Mouse (Mus musculus): ENCODE results near the gene Pcif1.

The Pcif1 gene

DNA sequence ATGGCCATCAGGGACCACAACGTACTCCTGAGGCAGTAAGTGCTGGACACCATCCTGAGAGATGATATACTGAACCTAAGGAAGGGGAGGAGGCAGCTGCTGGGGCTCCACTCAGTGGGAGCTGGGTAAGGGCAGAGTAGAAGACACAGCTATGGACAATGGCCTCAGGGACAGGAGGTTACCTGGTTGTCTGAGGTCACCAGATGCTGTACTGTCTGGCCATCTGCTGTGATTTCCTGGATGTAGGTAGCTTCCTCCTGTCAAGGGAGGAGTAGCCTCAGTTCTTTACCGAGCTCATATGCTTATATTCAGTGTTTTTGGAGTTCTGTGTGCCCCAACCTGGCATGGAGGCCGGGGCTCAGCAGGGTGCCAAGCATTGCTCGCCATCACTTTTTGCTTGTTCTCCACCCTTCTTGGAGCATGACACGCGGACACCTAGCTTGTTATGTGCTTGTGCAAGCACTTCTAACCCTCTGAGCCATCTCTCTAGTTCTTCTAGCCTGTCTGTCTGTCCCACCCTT, 13.7 kb downstream of the Pcif1 start:
- DNase-seq (ENCODE audit: low read depth, low spot score) = no peak

DNA sequence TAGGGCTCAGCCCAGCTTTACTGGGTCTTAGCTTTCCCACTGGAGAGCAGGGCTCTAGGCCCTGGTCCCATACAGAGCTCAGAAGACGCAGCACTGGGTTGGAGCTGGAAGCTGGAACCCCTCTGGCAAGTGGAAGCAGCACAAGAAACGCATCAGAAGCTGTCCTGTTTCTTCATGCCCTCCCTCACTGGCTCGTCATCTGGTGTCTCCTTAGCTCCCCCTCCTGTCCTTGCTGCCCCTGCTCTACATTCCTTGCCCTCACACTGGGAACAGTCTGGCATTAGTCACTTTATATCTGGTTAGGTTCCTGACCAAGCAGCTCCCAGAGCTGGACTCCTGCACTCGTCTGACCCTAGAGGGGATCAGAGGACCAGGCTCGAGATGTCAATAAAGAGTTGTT, 14.9 kb downstream of the Pcif1 start:
- no peak for DNase-seq (ENCODE audit: low read depth, low spot score)

DNA sequence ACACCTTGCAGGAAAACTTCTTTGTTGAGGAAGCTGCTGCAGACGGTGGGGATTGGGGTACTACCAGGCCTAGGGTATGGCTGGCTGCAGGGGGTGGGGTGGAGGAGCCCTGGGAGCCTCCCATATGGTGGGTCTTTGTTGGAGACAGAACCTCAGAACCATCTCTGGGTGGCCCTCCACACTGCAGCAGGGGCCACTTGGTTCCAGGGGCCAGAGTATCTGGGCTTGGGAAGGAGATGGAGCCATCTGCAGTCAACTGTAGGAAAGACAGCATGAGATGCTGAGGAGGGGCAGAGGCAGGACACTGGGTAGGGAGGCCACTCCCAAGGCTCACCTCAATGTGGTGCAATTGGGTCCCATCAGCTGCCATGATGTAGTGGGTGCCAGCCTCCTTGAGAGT, 15.5 kb downstream of the Pcif1 start:
- no peak for DNase-seq (ENCODE audit: low read depth, low spot score)

DNA sequence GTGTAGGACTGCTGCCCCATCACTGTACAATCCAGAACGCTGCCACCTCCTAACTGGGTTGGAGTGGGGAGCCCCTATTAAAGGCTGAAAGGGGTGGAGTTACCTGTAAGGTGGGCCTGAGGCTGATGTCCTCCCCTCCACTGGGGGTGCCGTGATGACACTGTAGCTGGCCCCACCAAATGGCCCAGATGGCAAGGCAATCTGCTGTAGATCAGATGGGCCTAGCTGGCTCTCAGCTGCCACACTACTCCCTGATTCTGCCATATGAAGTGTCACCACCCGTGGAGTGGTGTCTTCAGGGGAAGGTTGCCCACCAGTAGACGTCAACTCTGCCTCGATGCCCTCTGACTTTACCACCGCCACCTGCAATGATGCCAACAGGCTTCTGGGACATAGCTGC, 16.8 kb downstream of the Pcif1 start:
- no peak for DNase-seq (ENCODE audit: low read depth, low spot score)

DNA sequence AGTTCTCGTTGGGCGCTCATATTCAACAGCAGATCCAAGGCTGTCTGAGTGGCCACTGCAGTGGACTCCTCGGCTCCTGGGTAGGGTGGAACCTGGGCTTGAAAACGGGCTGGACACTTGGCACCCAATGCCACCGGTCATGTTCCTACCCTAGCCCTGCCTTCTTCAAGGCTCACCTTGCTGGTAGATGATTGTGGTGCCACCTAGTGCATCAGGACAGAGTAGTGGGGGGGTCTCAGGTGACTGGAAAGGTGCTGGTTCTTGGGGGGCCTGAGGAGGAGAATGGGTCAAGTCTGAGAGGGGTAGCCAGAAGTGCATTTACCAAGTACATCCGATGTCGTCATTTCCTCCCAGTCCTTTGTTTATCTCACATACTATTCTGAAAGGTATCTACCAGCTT, 18.9 kb downstream of the Pcif1 start:
- DNase-seq (ENCODE audit: low read depth, low spot score) = no peak

DNA sequence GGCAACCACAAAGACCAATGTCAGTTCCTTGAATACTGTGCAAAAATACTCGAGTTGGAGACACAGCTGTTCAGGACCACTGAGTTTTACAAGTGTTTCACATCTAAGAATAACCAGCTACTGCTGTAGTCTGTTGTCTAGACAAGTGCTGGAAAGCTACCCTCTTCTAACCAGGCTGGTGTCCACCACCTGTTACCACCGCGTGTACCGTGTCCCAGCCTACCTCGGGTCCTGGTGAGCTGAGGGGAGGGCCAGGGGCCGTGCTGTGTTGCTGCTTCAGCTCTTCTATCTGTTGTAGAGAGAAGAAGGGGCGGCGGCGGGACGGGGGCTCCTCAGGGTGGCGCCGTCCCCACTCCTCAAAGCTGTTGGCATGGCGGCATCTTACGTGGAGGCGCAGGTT, 19.9 kb downstream of the Pcif1 start:
- no peak for DNase-seq (ENCODE audit: low read depth, low spot score)

DNA sequence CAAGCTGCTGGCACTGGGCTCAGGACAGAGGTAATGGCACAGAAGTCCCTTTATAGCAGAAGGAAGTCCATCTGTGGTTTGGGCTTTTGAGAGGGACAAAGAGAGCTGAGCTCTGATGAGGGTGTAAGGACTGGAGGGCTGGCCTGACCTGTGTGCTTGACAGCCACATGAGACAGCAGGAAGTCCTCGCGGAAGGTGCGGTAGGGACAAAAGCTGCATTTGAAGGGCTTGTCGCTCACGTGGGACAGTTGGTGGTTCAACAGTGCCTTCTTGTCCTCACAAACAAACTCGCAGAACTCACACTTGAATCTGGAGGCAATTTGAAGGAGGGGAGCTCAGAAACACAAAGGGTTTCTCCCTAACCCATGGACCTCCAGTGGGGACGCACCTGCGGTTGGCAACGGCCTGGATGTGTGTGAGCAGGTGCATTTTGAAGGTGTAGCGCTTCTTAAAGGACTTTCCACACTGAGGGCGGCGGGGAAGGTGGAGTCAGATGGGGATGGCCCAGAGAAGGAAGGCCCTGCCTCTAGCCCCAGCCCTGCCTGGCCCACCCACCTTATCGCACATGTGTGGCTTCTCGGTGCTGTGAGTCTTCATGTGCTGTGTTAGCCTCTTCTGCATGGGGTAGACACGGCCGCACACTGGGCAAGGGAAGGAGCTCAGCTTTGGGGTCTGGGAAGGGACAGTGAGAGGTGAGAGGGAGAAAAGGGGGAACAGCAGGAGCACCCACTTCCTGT, 20.8 kb downstream of the Pcif1 start:
- no peak for DNase-seq (ENCODE audit: low read depth, low spot score)

DNA sequence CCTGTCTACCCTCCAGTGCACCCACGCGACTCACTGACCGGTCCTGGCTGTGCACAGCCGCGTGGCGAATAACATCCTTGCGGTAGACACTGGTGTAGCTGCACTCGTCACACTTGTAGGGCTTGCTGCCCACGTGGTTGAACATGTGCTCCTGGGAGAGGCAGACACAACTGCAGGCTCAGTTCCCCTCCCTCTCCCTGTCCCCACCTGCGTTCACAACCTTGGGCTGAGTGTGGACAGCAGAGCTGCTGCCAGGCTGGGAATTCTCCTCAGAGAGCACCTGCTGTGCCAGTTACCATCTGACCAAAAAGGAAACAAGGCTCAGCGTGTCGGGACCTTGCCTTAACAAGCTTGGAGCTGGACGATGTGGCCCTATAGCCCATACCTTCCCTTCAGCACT, 22.3 kb downstream of the Pcif1 start:
- DNase-seq (ENCODE audit: low read depth, low spot score) = no peak

DNA sequence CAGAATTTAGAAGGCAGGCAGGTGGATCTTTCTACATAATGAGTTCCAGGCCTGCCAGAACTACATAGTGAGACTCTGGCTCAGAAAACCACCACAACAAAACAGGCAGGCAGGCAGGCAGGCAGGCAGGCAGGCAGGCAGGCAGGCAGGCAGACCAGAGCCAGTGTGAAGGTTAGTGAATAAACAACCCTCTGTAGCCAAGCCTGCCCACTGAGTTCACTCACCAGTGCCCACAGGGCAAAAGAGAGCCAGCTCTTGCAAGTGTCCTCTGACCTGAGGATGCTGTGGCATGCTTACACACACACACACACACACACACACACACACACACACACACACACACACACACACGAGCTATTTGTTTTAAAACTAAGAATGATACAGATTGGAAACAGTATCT, 24.4 kb downstream of the Pcif1 start:
- no peak for DNase-seq (ENCODE audit: low read depth, low spot score)

DNA sequence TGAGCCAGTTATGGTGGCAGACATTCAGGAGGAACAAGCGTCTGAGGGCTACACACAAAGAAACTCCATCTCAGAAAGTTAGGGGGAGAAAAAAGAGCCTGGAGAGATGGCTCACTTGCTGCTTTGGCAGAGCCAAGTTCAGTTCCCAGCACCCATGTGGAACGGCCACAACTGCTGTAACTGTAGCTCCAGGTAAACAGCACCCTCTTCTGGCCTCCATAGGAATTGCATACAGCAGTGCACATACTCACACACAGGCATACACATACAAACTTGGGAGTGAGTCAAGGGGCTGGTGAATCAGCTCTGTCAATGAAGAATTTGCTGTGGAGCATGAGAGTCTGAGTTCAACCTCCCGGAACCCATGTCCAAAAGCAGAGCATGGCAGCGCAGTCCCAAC, 27.0 kb downstream of the Pcif1 start:
- peak; percentile 72 for DNase-seq (ENCODE audit: low read depth, low spot score)

DNA sequence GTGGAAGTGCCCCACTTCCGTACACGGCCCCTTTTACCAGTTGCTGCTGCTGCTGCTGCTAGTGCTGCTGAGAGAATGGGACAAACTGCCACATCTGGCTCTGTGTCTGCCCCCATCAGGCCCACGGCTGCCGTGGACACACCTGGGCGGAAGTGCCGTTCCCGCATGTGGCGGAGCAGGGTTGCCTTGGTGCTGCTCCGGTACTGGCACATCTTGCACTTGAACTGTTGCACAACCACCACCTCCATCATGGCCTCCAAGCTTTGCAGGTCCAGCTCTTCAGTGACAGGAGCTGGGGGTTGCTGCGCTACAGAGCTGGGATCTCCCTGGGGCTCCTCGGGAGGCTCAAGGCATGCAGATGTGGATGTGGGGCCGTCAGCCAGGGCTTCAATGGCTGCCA, 28.4 kb downstream of the Pcif1 start:
- DNase-seq (ENCODE audit: low read depth, low spot score) = no peak

DNA sequence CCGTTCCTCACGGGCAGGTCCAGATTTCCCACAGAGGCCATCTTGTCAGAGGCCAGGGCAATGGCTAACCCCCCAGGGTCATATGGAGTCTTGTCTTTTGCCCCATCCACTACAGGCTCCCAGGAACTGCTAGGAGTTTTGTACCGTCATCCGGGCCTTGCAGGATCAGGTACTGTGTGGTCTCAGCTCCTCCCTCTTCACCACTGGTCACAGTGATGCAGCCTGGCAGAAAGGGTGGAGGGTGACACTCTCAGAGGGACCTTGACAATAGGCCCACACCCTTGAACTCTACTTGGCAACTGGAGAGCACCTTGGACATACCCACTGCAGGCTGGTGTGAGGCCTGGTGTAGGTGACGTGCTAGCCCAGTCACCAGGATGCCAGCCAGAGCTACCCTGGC, 28.9 kb downstream of the Pcif1 start:
- no peak for DNase-seq (ENCODE audit: low read depth, low spot score)

DNA sequence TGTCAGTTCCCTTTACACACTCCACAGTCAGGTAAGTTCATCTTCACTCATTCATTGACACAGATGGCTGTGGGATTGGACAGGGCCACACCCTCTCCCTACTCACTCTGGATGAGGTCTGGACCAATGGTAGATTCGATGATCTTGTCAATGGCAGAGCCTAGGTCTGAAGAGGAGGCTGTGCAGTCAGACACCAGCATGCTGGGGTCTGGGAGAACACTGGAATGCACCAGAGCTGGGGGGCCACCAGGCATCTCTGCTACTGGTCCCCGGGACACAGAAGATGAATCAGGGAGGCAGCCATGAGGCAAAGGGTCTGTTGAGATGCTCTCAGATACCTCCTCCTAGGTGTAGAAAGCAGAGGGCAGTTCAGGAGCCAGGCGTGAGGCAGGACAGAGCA, 30.0 kb downstream of the Pcif1 start:
- no peak for DNase-seq (ENCODE audit: low read depth, low spot score)

DNA sequence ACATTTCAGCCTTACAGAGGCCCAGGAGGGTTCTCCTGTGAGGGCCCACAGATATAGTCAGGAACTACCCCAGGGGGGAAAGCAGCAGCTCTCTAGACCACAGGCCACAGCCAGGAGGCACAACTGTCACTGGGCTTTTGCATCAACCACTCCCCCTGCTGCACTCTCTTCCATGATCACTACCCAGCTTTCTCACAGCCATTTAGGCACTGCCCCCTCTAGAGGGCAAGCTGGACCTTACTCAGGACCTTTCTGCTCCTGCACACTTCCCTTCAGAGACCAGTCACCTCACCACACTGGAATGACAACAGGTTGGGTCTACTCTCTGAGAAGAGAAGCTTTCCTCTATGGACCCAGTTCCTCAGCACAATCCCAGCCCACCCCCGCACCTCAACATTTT, 30.4 kb downstream of the Pcif1 start:
- DNase-seq (ENCODE audit: low read depth, low spot score) = no peak

DNA sequence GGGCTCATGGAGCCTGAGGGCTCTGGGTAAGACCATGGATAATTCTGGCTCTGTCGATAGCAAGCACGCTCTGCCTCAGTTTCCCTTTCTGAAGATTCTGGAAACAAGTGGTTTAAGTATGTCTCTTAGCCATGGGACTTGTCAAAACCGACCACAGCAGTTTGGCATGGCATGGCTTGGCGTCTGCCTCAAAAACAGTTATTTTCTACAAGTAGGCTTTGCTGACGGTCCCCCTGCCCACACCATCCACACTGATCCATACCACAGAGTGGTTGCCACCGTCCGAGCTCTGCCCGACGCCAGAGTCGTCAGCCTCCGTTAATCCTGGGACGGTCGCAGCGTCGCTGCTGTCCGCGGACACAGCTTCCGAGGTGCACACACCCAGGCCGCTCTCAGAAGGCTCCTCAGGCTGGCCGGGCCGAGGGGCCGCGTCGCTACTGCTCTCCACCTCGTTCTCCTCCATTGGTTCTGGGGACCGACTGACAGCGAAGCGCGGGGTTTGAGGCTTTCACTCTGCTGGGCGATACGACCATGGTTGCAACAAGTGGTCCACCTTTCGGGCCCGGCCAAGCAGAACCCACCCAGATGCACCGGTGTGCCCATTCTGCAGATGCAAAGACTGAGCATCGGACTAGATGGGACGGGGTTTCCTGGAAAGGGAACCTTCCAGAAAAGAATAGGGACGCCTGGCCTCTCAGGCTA, 31.4 kb downstream of the Pcif1 start:
- no peak for DNase-seq (ENCODE audit: low read depth, low spot score)

DNA sequence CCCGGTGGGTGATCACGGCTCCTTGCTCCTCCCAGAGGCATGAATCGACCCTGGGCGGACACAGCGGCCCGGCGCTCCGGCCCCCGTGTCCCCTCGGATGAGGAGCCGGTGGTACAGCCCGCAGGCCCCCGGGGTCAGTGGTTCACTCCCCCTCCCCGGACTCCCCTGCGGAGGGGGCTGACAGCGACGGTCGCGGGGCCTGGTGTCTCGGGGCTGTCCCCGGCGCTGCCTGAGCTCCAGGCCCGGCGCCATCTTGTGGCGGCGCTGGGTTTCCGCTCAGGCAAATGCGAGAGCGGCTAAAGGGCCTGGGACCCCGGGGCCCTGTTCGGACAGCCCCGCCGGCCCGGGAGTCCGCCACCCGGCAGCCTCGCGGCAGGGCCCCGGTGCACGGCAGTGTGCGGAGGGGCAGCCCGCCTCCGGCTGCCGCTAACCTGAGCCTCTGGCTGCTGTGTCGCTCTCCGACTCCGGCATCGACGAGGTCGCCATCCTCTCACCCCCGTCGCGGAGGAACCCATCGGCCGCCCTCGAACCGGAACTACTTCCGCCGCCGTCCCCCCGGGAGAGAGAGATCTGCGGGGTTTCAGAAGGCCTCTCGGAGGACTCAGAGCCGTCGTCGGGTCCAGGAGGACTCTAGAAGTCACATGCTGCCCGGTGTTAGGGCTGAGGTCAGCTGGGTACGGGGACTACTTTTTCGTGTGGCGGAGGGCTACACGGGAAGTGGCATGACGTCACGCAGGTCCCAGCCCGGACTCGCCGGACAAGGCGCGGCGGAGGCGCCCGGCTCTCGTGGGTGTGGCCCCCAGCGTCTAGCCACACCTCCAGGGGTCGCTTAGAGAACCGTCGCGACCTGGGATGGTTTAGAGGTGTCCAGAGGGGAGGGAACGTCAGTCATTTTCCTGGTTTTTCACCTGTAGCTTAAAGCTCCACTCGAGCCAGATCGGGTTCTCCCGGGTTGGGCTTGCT, 32.3 kb downstream of the Pcif1 start, which contains the start of gene Zfp335:
Zfp335 (minus strand) TSS at position 672 of the 963 bp plus-strand sequence.
- peak; percentile 96 for DNase-seq (ENCODE audit: low read depth, low spot score)

DNA sequence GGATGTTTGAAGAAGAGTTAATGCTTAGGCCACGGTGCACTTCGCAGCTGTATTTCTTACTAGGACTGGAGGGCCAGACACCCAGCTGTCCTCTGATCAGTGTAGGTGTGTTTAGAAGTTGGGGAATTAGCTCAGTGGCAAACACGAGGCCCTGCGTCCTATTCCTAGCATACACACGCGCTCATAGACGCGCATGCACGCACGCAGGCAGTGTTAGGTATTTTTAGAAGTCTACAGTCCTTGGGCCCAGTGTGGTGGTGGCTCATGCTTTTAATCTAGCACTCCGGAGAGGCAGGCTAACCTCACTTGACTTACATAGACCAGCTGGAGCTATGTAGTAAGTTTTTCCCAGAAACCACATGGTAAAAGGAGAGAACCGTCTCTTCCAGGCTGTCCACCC, 33.0 kb downstream of the Pcif1 start:
- no peak for DNase-seq (ENCODE audit: low read depth, low spot score)

DNA sequence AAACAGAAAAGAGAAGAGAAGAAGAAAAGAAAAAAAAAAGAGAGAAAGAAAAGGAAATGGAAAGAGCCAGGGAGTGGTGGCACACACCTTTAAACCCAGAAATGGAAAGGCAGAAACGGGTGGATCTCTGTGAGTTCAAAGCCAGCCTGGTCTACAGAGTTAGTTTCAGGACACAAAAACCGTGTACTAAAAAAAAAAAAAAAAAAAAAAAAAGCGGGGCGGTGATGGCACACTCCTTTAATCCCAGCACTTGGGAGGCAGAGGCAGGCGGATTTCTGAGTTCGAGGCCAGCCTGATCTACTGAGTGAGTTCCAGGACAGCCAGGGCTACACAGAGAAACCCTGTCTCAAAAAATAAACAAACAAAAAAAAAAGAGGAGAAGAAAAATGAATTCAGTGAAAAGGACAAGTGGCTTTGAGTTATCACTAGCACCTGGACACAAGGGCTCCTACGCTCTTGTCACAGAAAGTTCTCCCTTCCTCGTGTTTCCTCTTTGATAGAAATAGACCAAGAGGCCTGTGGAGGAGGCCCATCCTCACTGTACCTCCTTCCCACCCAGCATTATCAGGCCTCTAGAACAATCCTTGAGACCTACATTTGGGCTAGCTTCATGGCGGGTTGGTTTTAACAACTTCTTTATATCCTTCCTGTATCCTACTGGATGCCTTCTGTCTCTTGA, 33.8 kb downstream of the Pcif1 start:
- DNase-seq (ENCODE audit: low read depth, low spot score) = no peak

DNA sequence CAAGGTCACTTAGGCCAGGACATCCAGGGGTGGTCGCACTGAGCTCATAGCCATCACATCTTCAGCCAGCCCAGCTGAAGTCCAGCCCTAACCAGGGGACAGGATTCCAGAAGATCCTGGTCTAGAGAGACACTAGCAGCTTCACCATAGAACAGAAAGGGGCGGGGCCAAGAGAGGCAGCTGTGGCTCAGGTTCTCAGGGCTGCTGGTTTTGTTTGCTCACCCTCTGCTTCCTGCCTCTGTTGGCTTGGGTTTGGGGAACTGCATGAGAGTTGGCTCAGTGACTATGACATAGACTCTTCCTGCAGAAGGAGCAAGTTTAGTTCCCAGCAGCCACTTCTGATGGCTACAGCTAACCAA, 34.3 kb downstream of the Pcif1 start:
- DNase-seq (ENCODE audit: low read depth, low spot score) = peak; percentile 67

DNA sequence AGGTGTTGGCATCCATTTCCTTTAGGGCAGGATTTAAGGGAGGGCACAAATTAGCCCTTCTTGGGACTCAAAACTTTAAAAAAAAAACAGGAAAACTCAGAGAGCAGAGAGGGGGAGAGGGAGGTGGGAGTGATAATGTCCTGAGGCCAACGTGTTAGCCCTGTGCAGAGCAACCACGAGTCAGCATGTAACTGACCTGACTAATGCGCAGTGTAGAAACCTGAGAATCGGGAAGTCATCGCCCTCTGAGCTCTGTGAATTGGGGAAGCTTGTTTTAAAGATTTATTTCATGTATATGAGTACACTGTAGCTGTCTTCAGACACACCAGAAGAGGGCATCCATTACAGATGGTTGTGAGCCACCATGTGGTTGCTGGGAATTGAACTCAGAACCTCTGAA, 37.7 kb downstream of the Pcif1 start:
- peak; percentile 28 for DNase-seq (ENCODE audit: low read depth, low spot score)

DNA sequence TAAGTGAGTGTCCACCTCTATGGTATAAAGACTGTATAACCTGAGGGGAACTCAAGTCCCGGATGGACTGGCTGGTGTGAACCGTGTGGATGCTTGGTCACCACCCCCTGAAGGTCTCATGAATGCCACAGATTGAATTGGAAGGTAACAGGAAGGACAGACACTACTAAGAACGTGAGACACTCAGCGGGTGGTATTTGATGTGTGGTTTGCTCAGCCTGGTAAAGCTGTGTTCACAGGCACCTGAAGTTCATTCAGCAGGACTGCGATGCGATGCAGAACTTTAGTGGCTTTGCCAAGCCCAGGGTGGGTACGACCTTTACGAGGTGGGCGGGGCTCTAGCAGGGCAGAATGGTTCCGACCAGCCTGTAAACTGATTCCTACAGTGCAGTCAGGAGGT, 38.3 kb downstream of the Pcif1 start:
- DNase-seq (ENCODE audit: low read depth, low spot score) = peak; percentile 80

DNA sequence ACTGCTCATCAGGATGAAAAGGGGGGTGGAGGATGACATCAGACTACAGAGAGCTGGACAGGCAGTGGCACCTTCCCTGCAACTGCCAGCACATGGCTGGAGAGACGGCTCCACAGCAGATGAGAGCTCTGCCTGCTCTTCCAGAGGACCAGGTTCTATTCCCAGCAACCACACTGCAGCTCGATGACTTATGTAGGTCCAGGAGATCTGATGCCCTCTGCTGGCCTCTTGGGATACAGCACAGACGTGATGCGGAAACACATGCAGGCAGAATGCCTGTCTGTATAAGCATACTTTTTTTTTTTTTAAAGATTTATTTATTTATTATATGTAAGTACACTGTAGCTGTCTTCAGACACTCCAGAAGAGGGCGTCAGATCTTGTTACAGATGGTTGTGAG, 39.2 kb downstream of the Pcif1 start:
- peak; percentile 82 for DNase-seq (ENCODE audit: low read depth, low spot score)

Measured in R1 (cell line).